28 mouse cellular contexts compared by ENCODE assay signal in the genomic region with DNA sequence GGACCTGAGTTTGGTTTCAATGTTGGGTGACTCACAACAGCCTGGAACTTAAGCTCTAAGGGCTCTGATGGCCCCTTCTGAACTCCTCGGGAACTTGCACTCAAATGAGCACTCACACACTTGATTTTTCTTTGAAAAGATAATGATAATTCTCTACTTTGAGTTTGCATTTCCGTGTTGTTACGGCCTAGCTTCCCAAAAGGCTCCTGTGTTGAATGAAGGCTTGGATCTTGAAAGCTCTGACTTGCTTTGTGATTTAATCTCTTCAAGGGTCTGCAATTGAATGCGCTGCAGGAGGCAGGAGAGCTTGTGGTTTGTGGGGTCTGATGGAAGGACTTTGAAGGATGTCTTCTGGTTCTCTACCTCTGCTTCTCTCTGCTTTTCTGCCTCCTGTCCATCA.
"Had no signal": no experiment of that assay in that cellular context is flagged by ENCODE, and none has a peak within 500 bp of the region (broad histone marks: within the 10 kb centered on the region; RNA-seq: fewer than 3 reads in every experiment).

No protein-coding gene starts in this region.

- H3K36me3 ChIP-seq: limb, embryonic 10.5 days; limb, embryonic 12.5 days; limb, embryonic 13.5 days; limb, embryonic 15.5 days; liver, embryonic 12.5 days; liver, embryonic 13.5 days; liver, embryonic 15.5 days; lung, embryonic 15.5 days; midbrain, embryonic 10.5 days; midbrain, embryonic 12.5 days; midbrain, embryonic 13.5 days; midbrain, embryonic 15.5 days; neural tube, embryonic 12.5 days had no signal

- H3K9ac ChIP-seq: limb, embryonic 12.5 days; limb, embryonic 13.5 days; limb, embryonic 15.5 days; liver, embryonic 12.5 days; liver, embryonic 13.5 days; liver, embryonic 14.5 days; liver, embryonic 15.5 days; liver, postnatal 0 days; lung, embryonic 14.5 days; lung, embryonic 15.5 days; midbrain, embryonic 12.5 days; midbrain, embryonic 13.5 days; midbrain, embryonic 15.5 days; neural tube, embryonic 12.5 days had no signal

- H3K4me1 ChIP-seq: limb, embryonic 10.5 days; limb, embryonic 12.5 days; limb, embryonic 13.5 days; limb, embryonic 15.5 days; lung, embryonic 15.5 days; midbrain, embryonic 10.5 days; midbrain, embryonic 12.5 days; midbrain, embryonic 15.5 days; neural tube, embryonic 12.5 days had no signal

- H3K27me3 ChIP-seq: limb, embryonic 12.5 days; limb, embryonic 13.5 days; limb, embryonic 15.5 days; liver, embryonic 12.5 days; liver, embryonic 13.5 days; liver, embryonic 15.5 days; lung, embryonic 15.5 days; midbrain, embryonic 12.5 days; midbrain, embryonic 13.5 days; midbrain, embryonic 15.5 days; neural tube, embryonic 12.5 days had no signal

- DNase-seq: left cerebral cortex, postnatal 4 days; liver; liver, embryonic 13.5 days; liver, postnatal 0 days; lung, adult 18-20 months; lung, adult 2 months; lung, embryonic 14.5 days; lung, postnatal 10 days; lung, postnatal 14 days; lung, postnatal 36 days; lung, postnatal 4 days; midbrain, embryonic 14.5 days had no signal

- H3K4me3 ChIP-seq: limb, embryonic 10.5 days; limb, embryonic 12.5 days; limb, embryonic 13.5 days; limb, embryonic 15.5 days; liver, embryonic 12.5 days; liver, embryonic 13.5 days; liver, embryonic 15.5 days; lung, embryonic 15.5 days; megakaryocyte, embryonic 14.5 days; midbrain, embryonic 10.5 days; midbrain, embryonic 12.5 days; midbrain, embryonic 13.5 days; midbrain, embryonic 15.5 days; myocyte; neural tube, embryonic 12.5 days had no signal

- H3K27ac ChIP-seq: limb, embryonic 10.5 days; limb, embryonic 12.5 days; limb, embryonic 13.5 days; limb, embryonic 15.5 days; liver, embryonic 12.5 days; liver, embryonic 13.5 days; liver, embryonic 14.5 days; liver, embryonic 15.5 days; lung, embryonic 15.5 days; macrophage; midbrain, embryonic 10.5 days; midbrain, embryonic 12.5 days; midbrain, embryonic 13.5 days; midbrain, embryonic 15.5 days; neural tube, embryonic 12.5 days had no signal
